Mouse (Mus musculus) bone marrow, adult 2 months (tissue): ENCODE measurements around the gene Lrrc4c.

Source experiments
- CTCF ChIP-seq: fragments of 200-500 bp; IDR thresholded peaks from 2 replicates; pipeline ENCODE4 v1.5.1; 2011; ENCODE audit warnings: low read length, control low read depth; ENCODE audit not compliant: control insufficient read depth, insufficient read depth
- POLR2A ChIP-seq: fragments of 200-500 bp; IDR thresholded peaks from 2 replicates; pipeline ENCODE4 v1.6.1; 2011; ENCODE audit warnings: low read depth, mild to moderate bottlenecking, control low read depth, low read length, borderline replicate concordance; ENCODE audit not compliant: control insufficient read depth

GRCm38 (mm10) chr2:97468372-97468771, 1150.4 kb downstream of the Lrrc4c start:
- TF ChIP-seq CTCF (no peak), POLR2A (no peak)
